Mouse (Mus musculus) midbrain, embryonic 14.5 days (tissue): ENCODE data around the gene Ifitm3. TPM values are rescaled to one million over a fixed set of nuclear protein-coding genes. Genes with fewer than 3 reads are reported as not detected.

Experiments used
- ATAC-seq: fragments of 200-750 bp; cut with Nextera tagmentation; 2 replicates; pipeline ENCODE4 v1.8.0; 2017; ENCODE audit warnings: moderate number of reproducible peaks, moderate library complexity; ENCODE audit not compliant: low FRiP score, low TSS enrichment
- DNase-seq: peaks from one replicate; pipeline ENCODE4 v3.0.0-alpha.2; 2015
- H3K27ac ChIP-seq: fragments of 300-500 bp; sonication (generic); replicated peaks from 2 replicates; pipeline ENCODE4 v1.5.1; 2014; ENCODE audit warnings: mild to moderate bottlenecking, low read depth, low read length, moderate library complexity
- H3K27me3 ChIP-seq: fragments of 300-500 bp; sonication (generic); 2 replicates; pipeline ENCODE4 v1.6.1; 2014; ENCODE audit warnings: low read length, control low read depth, mixed read lengths; ENCODE audit not compliant: control insufficient read depth, insufficient read depth
- H3K36me3 ChIP-seq: fragments of 300-500 bp; sonication (generic); 2 replicates; pipeline ENCODE4 v1.6.1; 2014; ENCODE audit warnings: low read length, control low read depth; ENCODE audit not compliant: control insufficient read depth, insufficient read depth
- H3K4me1 ChIP-seq: fragments of 300-500 bp; sonication (generic); 2 replicates; pipeline ENCODE4 v1.6.1; 2014; ENCODE audit warnings: mild to moderate bottlenecking, antibody characterized with exemption, low read length, control low read depth; ENCODE audit not compliant: control insufficient read depth, insufficient read depth
- H3K4me2 ChIP-seq: fragments of 300-500 bp; sonication (generic); 2 replicates; pipeline ENCODE4 v1.6.1; 2014; ENCODE audit warnings: mild to moderate bottlenecking, low read length, moderate library complexity
- H3K4me3 ChIP-seq: fragments of 300-500 bp; sonication (generic); replicated peaks from 2 replicates; pipeline ENCODE4 v1.5.1; 2014; ENCODE audit warnings: low read depth, low read length
- H3K9ac ChIP-seq: fragments of 300-500 bp; sonication (generic); replicated peaks from 2 replicates; pipeline ENCODE4 v1.6.1; 2014; ENCODE audit warnings: mild to moderate bottlenecking, low read length, moderate library complexity
- H3K9me3 ChIP-seq: fragments of 300-500 bp; sonication (generic); 2 replicates; pipeline ENCODE4 v1.6.1; 2016; ENCODE audit warnings: low read length, control low read depth, mixed read lengths; ENCODE audit not compliant: control insufficient read depth
- WGBS: fragments of 180-500 bp; shearing (Covaris S2); extraction: QIAGEN DNeasy Blood & Tissue Kit; methylation state at CpG from one replicate; pipeline ENCODE4 v1.1.7; 2014; 5-methylcytosine and 5-hydroxymethylcytosine counted together
- polyA plus RNA-seq: library from polyadenylated mRNA; unstranded; fragments of >200 nt; fragmentation: Nextera tagmentation; extraction: Ambion mirVana; gene quantifications from 2 replicates; pipeline ENCODE4 v1.2.1, GENCODE M21; 2014

Gene Ifitm3
- polyA plus RNA-seq, 1 experiment from 2014 or later: 66.5 TPM

GRCm38 (mm10) chr7:141051060-141051685 is 40.6 kb upstream of the Ifitm3 start:
- DNase-seq (no peak), ATAC-seq (no peak)
- Histone ChIP-seq H3K36me3 (no peaks in the 10 kb centered on the region), H3K4me1 (peaks cover 9% of the 10 kb centered on the region), H3K27me3 (no peaks in the 10 kb centered on the region), H3K27ac (no peak overlapping the region), H3K9ac (no peak overlapping the region), H3K9me3 (no peaks in the 10 kb centered on the region; the same call in 1 of the 2 replicates), H3K4me2 (no peak overlapping the region), H3K4me3 (no peak overlapping the region)
- 68% methylated on average over 17 of the region's 17 CpGs for WGBS

GRCm38 (mm10) chr7:141049326-141049725 is 38.8 kb upstream of the Ifitm3 start:
- no peaks in the 10 kb centered on the region for H3K27me3 ChIP-seq
- no peaks in the 10 kb centered on the region for H3K36me3 ChIP-seq
- no peaks in the 10 kb centered on the region for H3K9me3 ChIP-seq
- 90% methylated on average over 2 of the region's 2 CpGs for WGBS
- no peak for ATAC-seq
- no peak overlapping the region for H3K4me3 ChIP-seq
- H3K4me2 ChIP-seq: no peak overlapping the region
- H3K9ac ChIP-seq: no peak overlapping the region
- DNase-seq: no peak
- no peak overlapping the region for H3K27ac ChIP-seq
- peaks cover 9% of the 10 kb centered on the region for H3K4me1 ChIP-seq

- DNase-seq: peak; percentile 96
- peaks cover 9% of the 10 kb centered on the region for H3K4me1 ChIP-seq
- 11% methylated on average over 21 of the region's 21 CpGs for whole genome bisulfite sequencing
- H3K27ac ChIP-seq: peak overlapping the region; percentile 66
- peak overlapping the region; percentile 49; the same call in 1 of the 2 replicates for H3K9ac ChIP-seq
- no peaks in the 10 kb centered on the region for H3K36me3 ChIP-seq
- peak overlapping the region; percentile 82 for H3K4me2 ChIP-seq
- no peaks in the 10 kb centered on the region for H3K27me3 ChIP-seq
- no peaks in the 10 kb centered on the region for H3K9me3 ChIP-seq
- peak; percentile 92 for ATAC-seq
- H3K4me3 ChIP-seq: peak overlapping the region; percentile 35
Measured at GRCm38 (mm10) chr7:141048226-141049218, 38.0 kb upstream of the Ifitm3 start.

- Histone ChIP-seq H3K4me3 (peak overlapping the region; percentile 35), H3K27ac (peak overlapping the region; percentile 66), H3K9ac (peak overlapping the region; percentile 49; the same call in 1 of the 2 replicates), H3K9me3 (no peaks in the 10 kb centered on the region), H3K36me3 (no peaks in the 10 kb centered on the region), H3K4me2 (peak overlapping the region; percentile 82), H3K27me3 (no peaks in the 10 kb centered on the region), H3K4me1 (peaks cover 9% of the 10 kb centered on the region)
- WGBS: 6% methylated on average over 16 of the region's 19 CpGs
- peak; percentile 86 for ATAC-seq
- DNase-seq: peak; percentile 68
Measured at GRCm38 (mm10) chr7:141047581-141048225, 37.1 kb upstream of the Ifitm3 start.

GRCm38 (mm10) chr7:141046931-141047580 is 36.5 kb upstream of the Ifitm3 start:
- H3K36me3 ChIP-seq: no peaks in the 10 kb centered on the region
- DNase-seq (no peak), ATAC-seq (no peak)
- H3K9me3 ChIP-seq: no peaks in the 10 kb centered on the region
- peaks cover 9% of the 10 kb centered on the region for H3K4me1 ChIP-seq
- H3K4me3 ChIP-seq: no peak overlapping the region
- peak overlapping the region; percentile 82 for H3K4me2 ChIP-seq
- no peaks in the 10 kb centered on the region for H3K27me3 ChIP-seq
- H3K27ac ChIP-seq: no peak overlapping the region
- 77% methylated on average over 6 of the region's 6 CpGs for WGBS
- no peak overlapping the region for H3K9ac ChIP-seq

- no peak overlapping the region for H3K9ac ChIP-seq
- ATAC-seq (no peak), DNase-seq (no peak)
- H3K4me3 ChIP-seq: no peak overlapping the region
- 0 out of 2 replicates have a peak, but pooled peaks cover 3% of the 10 kb centered on the region for H3K4me1 ChIP-seq
- no peaks in the 10 kb centered on the region for H3K27me3 ChIP-seq
- H3K36me3 ChIP-seq: no peaks in the 10 kb centered on the region
- no peak overlapping the region for H3K4me2 ChIP-seq
- H3K27ac ChIP-seq: no peak overlapping the region
- WGBS: 66% methylated on average over 4 of the region's 4 CpGs
- H3K9me3 ChIP-seq: no peaks in the 10 kb centered on the region
Measured at GRCm38 (mm10) chr7:141042539-141042938, 32.0 kb upstream of the Ifitm3 start.

GRCm38 (mm10) chr7:141041661-141042060 is 31.1 kb upstream of the Ifitm3 start:
- no peaks in the 10 kb centered on the region for H3K27me3 ChIP-seq
- no peaks in the 10 kb centered on the region for H3K4me1 ChIP-seq
- no peak overlapping the region for H3K4me2 ChIP-seq
- no peak overlapping the region for H3K9ac ChIP-seq
- H3K27ac ChIP-seq: 0 out of 2 replicates have a peak overlapping the region, but pooled peaks have one; percentile 52
- no peaks in the 10 kb centered on the region for H3K36me3 ChIP-seq
- no peak overlapping the region for H3K4me3 ChIP-seq
- ATAC-seq (no peak), DNase-seq (peak; percentile 73)
- H3K9me3 ChIP-seq: no peaks in the 10 kb centered on the region
- WGBS: 26% methylated on average over 5 of the region's 5 CpGs
